Mouse (Mus musculus) 416B (cell line): ENCODE results near the gene Defb9.
"Not testable (repeated sequence)": the region's sequence is repeated elsewhere in the genome, so short reads cannot be mapped to it uniquely, and the experiment has no call there.

Experiments used
- DNase-seq: peaks from one replicate; pipeline ENCODE4 v3.0.0; 2011; ENCODE audit warnings: low read depth

Defb9 gene

DNA sequence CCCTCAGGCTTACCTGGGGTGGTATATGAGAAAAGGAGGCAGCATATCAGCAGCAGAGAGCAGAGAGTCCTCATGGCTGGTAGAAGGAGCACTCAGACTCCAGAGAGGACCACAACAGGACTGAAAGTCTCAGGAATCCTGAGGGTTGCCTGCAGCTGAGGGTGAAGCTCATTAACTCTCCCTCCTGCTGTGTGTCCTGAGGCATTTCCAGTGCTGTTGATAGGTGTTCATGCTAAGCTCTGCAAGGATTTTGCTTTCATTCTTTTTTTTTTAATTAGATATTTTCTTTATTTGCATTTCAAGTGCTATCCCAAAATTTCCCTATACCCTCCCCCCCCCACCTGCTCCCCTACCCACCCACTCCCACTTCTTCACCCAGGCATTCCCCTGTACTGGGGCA lies at the start of gene Defb9:
Gene Defb9 (minus strand): TSS at position 101 of the 400 bp plus-strand sequence.
- not testable (repeated sequence) for DNase-seq

GRCm38 (mm10) chr8:21932610-21933009 lies 47.4 kb upstream of the Defb9 start, which contains the start of gene Defb15:
TSS of gene Defb15 (minus strand) at chr8:21932710.
- DNase-seq, result no peak

- DNase-seq, result not testable (repeated sequence)
Measured at GRCm38 (mm10) chr8:21930754-21931153, 45.5 kb upstream of the Defb9 start.

DNA sequence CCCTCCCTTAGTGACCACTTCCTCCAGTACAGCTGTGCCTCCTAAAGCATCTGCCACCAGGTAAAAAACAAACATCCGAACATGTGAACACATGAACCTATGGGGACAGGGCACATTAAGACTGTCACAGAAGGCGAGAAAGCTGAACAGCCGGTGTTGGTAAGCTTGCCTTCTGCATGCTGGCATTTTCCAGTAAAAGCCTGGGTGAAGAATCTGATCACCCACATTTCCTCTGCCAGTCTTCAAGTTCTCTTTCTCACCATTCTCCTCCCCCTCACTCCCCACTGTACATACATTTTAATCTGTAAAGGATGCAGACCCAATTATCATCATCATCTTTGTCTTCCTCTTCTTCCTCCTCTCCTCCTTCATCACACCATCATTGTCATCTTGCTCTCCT lies 30.4 kb upstream of the Defb9 start:
- DNase-seq, result no peak

GRCm38 (mm10) chr8:21912554-21912953 lies 27.3 kb upstream of the Defb9 start:
- no peak for DNase-seq

DNA sequence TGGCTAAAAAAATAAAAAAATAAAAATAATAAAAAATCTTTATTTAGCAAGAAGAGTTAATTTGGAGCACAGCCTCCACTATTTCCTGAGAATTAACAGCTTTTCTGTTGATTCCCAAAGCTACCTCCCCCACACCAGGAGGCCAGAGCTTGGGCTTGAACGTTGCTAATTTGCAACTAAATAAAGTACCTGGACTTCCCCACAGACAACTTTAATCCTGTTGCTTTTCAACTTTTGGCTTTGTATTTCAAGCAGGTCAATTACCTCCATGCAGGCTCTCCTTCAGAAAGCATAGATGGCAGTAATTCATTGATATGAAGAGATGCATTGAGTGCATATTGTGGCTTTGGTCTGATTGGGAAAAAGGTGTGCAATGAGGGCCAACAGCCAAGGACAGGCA lies 26.7 kb upstream of the Defb9 start:
- no peak for DNase-seq

DNA sequence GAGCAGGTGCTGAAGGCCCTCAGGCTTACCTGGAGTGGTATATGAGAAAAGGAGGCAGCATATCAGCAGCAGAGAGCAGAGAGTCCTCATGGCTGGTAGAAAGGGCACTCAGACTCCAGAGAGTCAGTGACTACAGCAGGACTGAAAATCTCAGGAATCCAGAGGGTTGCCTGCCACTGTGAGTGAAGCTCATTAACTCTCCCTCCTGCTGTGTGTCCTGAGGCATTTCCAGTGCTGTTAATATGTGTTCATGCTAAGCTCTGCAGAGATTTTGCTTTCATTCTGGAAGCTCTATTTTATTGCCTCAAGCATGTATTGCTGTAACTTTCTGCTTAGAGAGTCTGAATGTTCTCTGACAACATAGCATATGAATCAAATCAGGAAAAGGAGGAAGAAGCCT lies 21.1 kb upstream of the Defb9 start, which contains the start of gene Defb11:
Gene Defb11 (minus strand): TSS at position 123 of the 400 bp plus-strand sequence.
- DNase-seq, result not testable (repeated sequence)

DNA sequence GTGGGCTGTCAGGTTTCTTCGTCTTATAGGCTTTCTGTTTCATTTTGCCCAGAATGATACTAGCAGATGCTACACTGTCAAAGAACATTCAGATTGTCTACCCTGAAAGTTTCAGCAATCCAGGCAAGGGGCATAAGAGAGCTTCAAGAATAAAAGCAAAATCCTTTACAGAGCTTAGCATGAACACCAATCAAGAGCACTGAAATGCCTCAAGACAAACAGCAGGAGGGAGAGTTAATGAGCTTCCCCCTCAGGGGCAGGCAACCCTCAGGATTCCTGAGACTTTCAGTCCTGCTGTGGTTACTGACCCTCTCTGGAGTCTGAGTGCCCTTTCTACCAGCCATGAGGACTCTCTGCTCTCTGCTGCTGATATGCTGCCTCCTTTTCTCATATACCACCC lies 26.6 kb downstream of the Defb9 start, which contains the start of gene Defb10:
Gene Defb10 (plus strand): TSS at position 316 of the 400 bp plus-strand sequence.
- DNase-seq, result not testable (repeated sequence)
